Mouse (Mus musculus) lung, embryonic 16.5 days (tissue): ENCODE data around the gene Fermt3. TPM values are rescaled to one million over a fixed set of nuclear protein-coding genes. Genes with fewer than 3 reads are reported as not detected.
A peak's percentile ranks its signal among the peaks of the same experiment; 100 is the strongest.

Experiments used
- ATAC-seq: fragments of 200-750 bp; cut with Nextera tagmentation; 2 replicates; pipeline ENCODE4 v1.8.0; 2017; ENCODE audit warnings: low read depth, mild to moderate bottlenecking, moderate library complexity
- H3K27ac ChIP-seq: fragments of 300-500 bp; sonication (generic); 2 replicates; pipeline ENCODE4 v1.5.1; 2014; ENCODE audit warnings: mild to moderate bottlenecking, control low read depth, low read length
- H3K27me3 ChIP-seq: fragments of 300-500 bp; sonication (generic); 2 replicates; pipeline ENCODE4 v1.6.1; 2014; ENCODE audit warnings: low read depth, low read length, mixed read lengths; ENCODE audit not compliant: control insufficient read depth, insufficient read depth
- H3K36me3 ChIP-seq: fragments of 300-500 bp; sonication (generic); 2 replicates; pipeline ENCODE4 v1.6.1; 2014; ENCODE audit warnings: low read length; ENCODE audit not compliant: control insufficient read depth, insufficient read depth
- H3K4me1 ChIP-seq: fragments of 300-500 bp; sonication (generic); replicated peaks from 2 replicates; pipeline ENCODE4 v1.6.1; 2014; ENCODE audit warnings: low read length, mixed read lengths; ENCODE audit not compliant: control insufficient read depth, insufficient read depth
- H3K4me2 ChIP-seq: fragments of 300-500 bp; sonication (generic); 2 replicates; pipeline ENCODE4 v1.6.1; 2014; ENCODE audit warnings: low read depth, low read length, control low read depth
- H3K4me3 ChIP-seq: fragments of 300-500 bp; sonication (generic); 2 replicates; pipeline ENCODE4 v1.5.1; 2014; ENCODE audit warnings: mild to moderate bottlenecking, low read length, control low read depth
- H3K9ac ChIP-seq: fragments of 300-500 bp; sonication (generic); 2 replicates; pipeline ENCODE4 v1.6.1; 2014; ENCODE audit warnings: low read length, control low read depth
- H3K9me3 ChIP-seq: fragments of 300-500 bp; sonication (generic); 2 replicates; pipeline ENCODE4 v1.6.1; 2016; ENCODE audit warnings: low read length; ENCODE audit not compliant: control insufficient read depth
- WGBS: fragments of 180-500 bp; shearing (Covaris S2); extraction: QIAGEN DNeasy Blood & Tissue Kit; methylation state at CpG from one replicate; pipeline ENCODE4 v1.1.7; 2014; 5-methylcytosine and 5-hydroxymethylcytosine counted together
- polyA plus RNA-seq: library from polyadenylated mRNA; unstranded; fragments of >200 nt; fragmentation: Nextera tagmentation; extraction: Ambion mirVana; gene quantifications from 2 replicates; pipeline ENCODE4 v1.2.1, GENCODE M21; 2015

Gene Fermt3
- polyA plus RNA-seq, 1 experiment from 2014 or later, result 11.1 TPM

GRCm38 (mm10) chr19:6987061-6987903 is 32.0 kb downstream of the Fermt3 start, which contains the start of gene Vegfb:
TSS of gene Vegfb (minus strand) at chr19:6987651.
- Histone ChIP-seq H3K4me3 (peak within 1 kb of the TSS; percentile 86), H3K36me3 (peaks cover 11% of the 10 kb centered on the region), H3K27me3 (no peaks in the 10 kb centered on the region), H3K9ac (peak within 1 kb of the TSS; percentile 89), H3K27ac (peak within 1 kb of the TSS; percentile 74), H3K4me2 (peak within 1 kb of the TSS; percentile 67), H3K9me3 (no peaks in the 10 kb centered on the region), H3K4me1 (peaks cover 15% of the 10 kb centered on the region)
- under 1% methylated on average over 44 of the region's 85 CpGs for WGBS
- ATAC-seq, result peak; percentile 68

- Histone ChIP-seq H3K36me3 (peaks cover 11% of the 10 kb centered on the region), H3K27ac (peak overlapping the region; percentile 74; the same call in 1 of the 2 replicates), H3K9ac (peak overlapping the region; percentile 89)
Observed at GRCm38 (mm10) chr19:6985951-6986708, 33.1 kb downstream of the Fermt3 start.

GRCm38 (mm10) chr19:6985300-6985699 is 34.0 kb downstream of the Fermt3 start:
- no peak for ATAC-seq

More at GRCm38 (mm10) chr19:6985951-6986708, 33.1 kb downstream of the Fermt3 start:
- no peaks in the 10 kb centered on the region for H3K9me3 ChIP-seq
- H3K4me3 ChIP-seq, result peak overlapping the region; percentile 86
- H3K27me3 ChIP-seq, result no peaks in the 10 kb centered on the region
- no peak for ATAC-seq
- peaks cover 19% of the 10 kb centered on the region for H3K4me1 ChIP-seq
- H3K4me2 ChIP-seq, result peak overlapping the region; percentile 67
- WGBS, result 73% methylated on average over 10 of the region's 10 CpGs

GRCm38 (mm10) chr19:6983621-6984020 is 35.6 kb downstream of the Fermt3 start:
- Histone ChIP-seq H3K9ac (no peak overlapping the region), H3K4me1 (peaks cover 28% of the 10 kb centered on the region), H3K27ac (no peak overlapping the region), H3K36me3 (peaks cover 11% of the 10 kb centered on the region), H3K27me3 (no peaks in the 10 kb centered on the region), H3K4me2 (no peak overlapping the region), H3K4me3 (no peak overlapping the region), H3K9me3 (no peaks in the 10 kb centered on the region)
- 94% methylated on average over 5 of the region's 5 CpGs for WGBS
- ATAC-seq, result no peak

More at GRCm38 (mm10) chr19:6985300-6985699, 34.0 kb downstream of the Fermt3 start:
- H3K4me1 ChIP-seq, result peaks cover 23% of the 10 kb centered on the region
- H3K4me3 ChIP-seq, result no peak overlapping the region
- no peak overlapping the region; the same call in 1 of the 2 replicates for H3K9ac ChIP-seq
- 79% methylated on average over 19 of the region's 19 CpGs for WGBS
- H3K9me3 ChIP-seq, result no peaks in the 10 kb centered on the region
- no peaks in the 10 kb centered on the region for H3K27me3 ChIP-seq
- peaks cover 11% of the 10 kb centered on the region for H3K36me3 ChIP-seq
- H3K27ac ChIP-seq, result no peak overlapping the region
- no peak overlapping the region for H3K4me2 ChIP-seq

GRCm38 (mm10) chr19:6981465-6981864 is 37.8 kb downstream of the Fermt3 start:
- Histone ChIP-seq H3K9me3 (no peaks in the 10 kb centered on the region), H3K36me3 (peaks cover 19% of the 10 kb centered on the region), H3K4me2 (no peak overlapping the region), H3K4me1 (peaks cover 33% of the 10 kb centered on the region), H3K4me3 (no peak overlapping the region), H3K27me3 (no peaks in the 10 kb centered on the region), H3K27ac (no peak overlapping the region), H3K9ac (no peak overlapping the region)
- WGBS, result 91% methylated on average over 4 of the region's 4 CpGs
- no peak for ATAC-seq

- under 1% methylated on average over 38 of the region's 38 CpGs for WGBS
- Histone ChIP-seq H3K4me1 (peaks cover 35% of the 10 kb centered on the region), H3K27ac (peak within 1 kb of the TSS; percentile 93), H3K9me3 (no peaks in the 10 kb centered on the region), H3K27me3 (no peaks in the 10 kb centered on the region), H3K4me2 (peak within 1 kb of the TSS; percentile 84), H3K4me3 (peak within 1 kb of the TSS; percentile 65), H3K9ac (peak within 1 kb of the TSS; percentile 88), H3K36me3 (peaks cover 19% of the 10 kb centered on the region)
- ATAC-seq, result peak; percentile 90
Observed at GRCm38 (mm10) chr19:6980381-6981093, 38.7 kb downstream of the Fermt3 start, which contains the start of gene Fkbp2. TSS of gene Fkbp2 (minus strand) at chr19:6980501.

GRCm38 (mm10) chr19:6979486-6980380 is 39.5 kb downstream of the Fermt3 start:
- Histone ChIP-seq H3K4me1 (peaks cover 35% of the 10 kb centered on the region), H3K27ac (peak overlapping the region; percentile 93), H3K9me3 (no peaks in the 10 kb centered on the region), H3K27me3 (no peaks in the 10 kb centered on the region), H3K4me3 (peak overlapping the region; percentile 65), H3K36me3 (peaks cover 13% of the 10 kb centered on the region), H3K4me2 (peak overlapping the region; percentile 56), H3K9ac (peak overlapping the region; percentile 88)
- WGBS, result 1% methylated on average over 59 of the region's 59 CpGs
- peak; percentile 91 for ATAC-seq

GRCm38 (mm10) chr19:6979001-6979479 is 40.2 kb downstream of the Fermt3 start:
- H3K36me3 ChIP-seq, result peaks cover 8% of the 10 kb centered on the region
- H3K9ac ChIP-seq, result peak overlapping the region; percentile 74
- peak overlapping the region; percentile 56 for H3K4me2 ChIP-seq
- H3K9me3 ChIP-seq, result no peaks in the 10 kb centered on the region
- no peaks in the 10 kb centered on the region for H3K27me3 ChIP-seq
- peaks cover 35% of the 10 kb centered on the region for H3K4me1 ChIP-seq
- WGBS, result 7% methylated on average over 11 of the region's 11 CpGs
- H3K4me3 ChIP-seq, result peak overlapping the region; percentile 65
- no peak for ATAC-seq
- no peak overlapping the region for H3K27ac ChIP-seq
